Mouse (Mus musculus) limb, embryonic 14.5 days (tissue): ENCODE measurements around the gene Siglec1. TPM values are rescaled to one million over a fixed set of nuclear protein-coding genes. Genes with fewer than 3 reads are reported as not detected.
A peak's percentile ranks its signal among the peaks of the same experiment; 100 is the strongest.

ENCODE experiments used
- ATAC-seq: fragments of 200-750 bp; cut with Nextera tagmentation; 2 replicates; pipeline ENCODE4 v1.8.0; 2017; ENCODE audit warnings: low read depth, moderate number of reproducible peaks, moderate TSS enrichment; ENCODE audit not compliant: low FRiP score
- DNase-seq: peaks from one replicate; pipeline ENCODE4 v3.0.0-alpha.2; 2015; ENCODE audit warnings: low spot score
- H3K27ac ChIP-seq: fragments of 300-500 bp; sonication (generic); replicated peaks from 2 replicates; pipeline ENCODE4 v1.5.1; 2014; ENCODE audit warnings: low read depth, mild to moderate bottlenecking, low read length, moderate library complexity, mixed read lengths
- H3K27me3 ChIP-seq: fragments of 300-500 bp; sonication (generic); 2 replicates; pipeline ENCODE4 v1.6.1; 2014; ENCODE audit warnings: low read length, mixed read lengths; ENCODE audit not compliant: control insufficient read depth, insufficient read depth
- H3K36me3 ChIP-seq: fragments of 300-500 bp; sonication (generic); 2 replicates; pipeline ENCODE4 v1.6.1; 2014; ENCODE audit warnings: mild to moderate bottlenecking, low read length, moderate library complexity, mixed read lengths; ENCODE audit not compliant: control insufficient read depth, insufficient read depth
- H3K4me1 ChIP-seq: fragments of 300-500 bp; sonication (generic); 2 replicates; pipeline ENCODE4 v1.6.1; 2014; ENCODE audit warnings: antibody characterized with exemption, low read length, mixed read lengths; ENCODE audit not compliant: control insufficient read depth, insufficient read depth
- H3K4me2 ChIP-seq: fragments of 300-500 bp; sonication (generic); replicated peaks from 2 replicates; pipeline ENCODE4 v1.6.1; 2014; ENCODE audit warnings: low read depth, mild to moderate bottlenecking, low read length, moderate library complexity; ENCODE audit not compliant: severe bottlenecking
- H3K4me3 ChIP-seq: fragments of 300-500 bp; sonication (generic); replicated peaks from 2 replicates; pipeline ENCODE4 v1.5.1; 2014; ENCODE audit warnings: low read length
- H3K9ac ChIP-seq: fragments of 300-500 bp; sonication (generic); 2 replicates; pipeline ENCODE4 v1.6.1; 2014; ENCODE audit warnings: mild to moderate bottlenecking, low read depth, low read length, moderate library complexity; ENCODE audit not compliant: severe bottlenecking
- H3K9me3 ChIP-seq: fragments of 300-500 bp; sonication (generic); 2 replicates; pipeline ENCODE4 v1.6.1; 2016; ENCODE audit warnings: low read length; ENCODE audit not compliant: control insufficient read depth
- POLR2A ChIP-seq: fragments of 200-500 bp; IDR thresholded peaks from 2 replicates; pipeline ENCODE4 v1.8.0; 2012; ENCODE audit warnings: inconsistent platforms, mild to moderate bottlenecking, moderate library complexity, borderline replicate concordance; ENCODE audit not compliant: insufficient read depth, insufficient read length; ENCODE audit errors: extremely low read depth
- WGBS: fragments of 180-500 bp; shearing (Covaris S2); extraction: QIAGEN DNeasy Blood & Tissue Kit; methylation state at CpG from one replicate; pipeline ENCODE4 v1.1.7; 2014; 5-methylcytosine and 5-hydroxymethylcytosine counted together
- polyA plus RNA-seq, 2 experiments: library from polyadenylated mRNA; depleted of rRNA in 1 of 2; stranded (reverse) in 1 of 2; unstranded in 1 of 2; fragments of >200 nt; fragmentation: Nextera tagmentation in 1 of 2; extraction: Ambion mirVana in 1 of 2; gene quantifications; 2 replicates each; pipeline versions ENCODE4 v1.2.1 to v1.2.3; 2012 to 2014

Gene Siglec1
- polyA plus RNA-seq, 2 experiments = 0.51 to 0.87 TPM

- no peak within 1 kb of the TSS for H3K9ac ChIP-seq
- H3K9me3 ChIP-seq = no peaks in the 10 kb centered on the region
- no peaks in the 10 kb centered on the region for H3K36me3 ChIP-seq
- peak within 1 kb of the TSS; percentile 63 for H3K4me3 ChIP-seq
- WGBS = 78% methylated on average over 2 of the region's 2 CpGs
- H3K4me2 ChIP-seq = peak within 1 kb of the TSS; percentile 98
- H3K4me1 ChIP-seq = peaks cover 24% of the 10 kb centered on the region
- ATAC-seq (no peak), DNase-seq (no peak)
- no peak for TF ChIP-seq POLR2A
- H3K27ac ChIP-seq = no peak within 1 kb of the TSS
- peaks cover 27% of the 10 kb centered on the region for H3K27me3 ChIP-seq
Observed at GRCm38 (mm10) chr2:131042988-131043387, 43.6 kb downstream of the Siglec1 start, which contains the start of gene Gfra4. Gene Gfra4 (minus strand): TSS chr2:131043088.

- no peaks in the 10 kb centered on the region for H3K9me3 ChIP-seq
- H3K36me3 ChIP-seq = no peaks in the 10 kb centered on the region
- peaks cover 27% of the 10 kb centered on the region for H3K27me3 ChIP-seq
- peaks cover 25% of the 10 kb centered on the region for H3K4me1 ChIP-seq
- peak overlapping the region; percentile 82 for H3K9ac ChIP-seq
- peak; percentile 58 for ATAC-seq
- no peak for TF ChIP-seq POLR2A
- peak overlapping the region; percentile 63 for H3K4me3 ChIP-seq
- WGBS = 4% methylated on average over 72 of the region's 115 CpGs
- peak; percentile 23 for DNase-seq
- H3K4me2 ChIP-seq = peak overlapping the region; percentile 98
- 0 out of 2 replicates have a peak overlapping the region, but pooled peaks have one; percentile 48 for H3K27ac ChIP-seq
Observed at GRCm38 (mm10) chr2:131040854-131041825, 45.4 kb downstream of the Siglec1 start.

- Histone ChIP-seq H3K9ac (no peak overlapping the region), H3K9me3 (no peaks in the 10 kb centered on the region), H3K4me1 (peaks cover 11% of the 10 kb centered on the region; the same call in 1 of the 2 replicates), H3K27me3 (peaks cover 27% of the 10 kb centered on the region), H3K27ac (no peak overlapping the region), H3K36me3 (no peaks in the 10 kb centered on the region), H3K4me3 (no peak overlapping the region), H3K4me2 (no peak overlapping the region)
- DNase-seq (no peak), ATAC-seq (no peak)
- TF ChIP-seq POLR2A = no peak
- 74% methylated on average over 5 of the region's 5 CpGs for WGBS
Observed at GRCm38 (mm10) chr2:131038675-131039074, 47.9 kb downstream of the Siglec1 start.

- 82% methylated on average over 6 of the region's 6 CpGs for WGBS
- H3K4me1 ChIP-seq = peaks cover 11% of the 10 kb centered on the region; the same call in 1 of the 2 replicates
- no peak overlapping the region for H3K4me2 ChIP-seq
- peaks cover 27% of the 10 kb centered on the region for H3K27me3 ChIP-seq
- no peak for DNase-seq
- H3K9ac ChIP-seq = no peak overlapping the region
- H3K4me3 ChIP-seq = no peak overlapping the region
- H3K27ac ChIP-seq = no peak overlapping the region
- H3K36me3 ChIP-seq = no peaks in the 10 kb centered on the region
- no peak for ATAC-seq
- no peak for TF ChIP-seq POLR2A
- H3K9me3 ChIP-seq = no peaks in the 10 kb centered on the region
Observed at GRCm38 (mm10) chr2:131038197-131038596, 48.4 kb downstream of the Siglec1 start.

- Histone ChIP-seq H3K4me2 (no peak overlapping the region), H3K36me3 (no peaks in the 10 kb centered on the region), H3K27me3 (peaks cover 21% of the 10 kb centered on the region), H3K9me3 (no peaks in the 10 kb centered on the region), H3K4me1 (peaks cover 11% of the 10 kb centered on the region; the same call in 1 of the 2 replicates), H3K4me3 (no peak overlapping the region), H3K27ac (no peak overlapping the region), H3K9ac (no peak overlapping the region)
- WGBS = 34% methylated on average over 17 of the region's 17 CpGs
- ATAC-seq (peak; percentile 13; the same call in 1 of the 2 replicates), DNase-seq (peak; percentile 59)
- no peak for TF ChIP-seq POLR2A
Observed at GRCm38 (mm10) chr2:131037226-131037990, 49.2 kb downstream of the Siglec1 start.
